Mouse (Mus musculus) forebrain, embryonic 11.5 days (tissue): ENCODE results near the gene Gm9837. TPM values are rescaled to one million over a fixed set of nuclear protein-coding genes. Genes with fewer than 3 reads are reported as not detected.
"Not testable (repeated sequence)": the region's sequence is repeated elsewhere in the genome, so short reads cannot be mapped to it uniquely, and the experiment has no call there.

Experiments used
- ATAC-seq: fragments of 200-750 bp; cut with Nextera tagmentation; replicated peaks from 2 replicates; pipeline ENCODE4 v1.8.0; 2017; ENCODE audit warnings: moderate TSS enrichment; ENCODE audit not compliant: low FRiP score
- DNase-seq: peaks from one replicate; pipeline ENCODE4 v3.0.0-alpha.2; 2017; ENCODE audit warnings: low spot score
- H3K27ac ChIP-seq: fragments of 300-500 bp; sonication (generic); 2 replicates; pipeline ENCODE4 v1.5.1; 2014; ENCODE audit warnings: low read depth, low read length
- H3K27me3 ChIP-seq: fragments of 300-500 bp; sonication (generic); 2 replicates; pipeline ENCODE4 v1.6.1; 2014; ENCODE audit warnings: mild to moderate bottlenecking, low read length, mixed read lengths; ENCODE audit not compliant: control insufficient read depth, insufficient read depth
- H3K36me3 ChIP-seq: fragments of 300-500 bp; sonication (generic); 2 replicates; pipeline ENCODE4 v1.6.1; 2014; ENCODE audit warnings: mild to moderate bottlenecking, low read length, moderate library complexity, mixed read lengths; ENCODE audit not compliant: control insufficient read depth, insufficient read depth
- H3K4me1 ChIP-seq: fragments of 300-500 bp; sonication (generic); replicated peaks from 2 replicates; pipeline ENCODE4 v1.6.1; 2014; ENCODE audit warnings: low read length, mixed read lengths; ENCODE audit not compliant: control insufficient read depth, insufficient read depth
- H3K4me2 ChIP-seq: fragments of 300-500 bp; sonication (generic); 2 replicates; pipeline ENCODE4 v1.6.1; 2014; ENCODE audit warnings: low read depth, mild to moderate bottlenecking, low read length, moderate library complexity, mixed read lengths; ENCODE audit not compliant: severe bottlenecking
- H3K4me3 ChIP-seq: fragments of 300-500 bp; sonication (generic); 2 replicates; pipeline ENCODE4 v1.5.1; 2014; ENCODE audit warnings: low read depth, low read length
- H3K9ac ChIP-seq: fragments of 300-500 bp; sonication (generic); 2 replicates; pipeline ENCODE4 v1.6.1; 2014; ENCODE audit warnings: low read length
- H3K9me3 ChIP-seq: fragments of 300-500 bp; sonication (generic); 2 replicates; pipeline ENCODE4 v1.6.1; 2016; ENCODE audit warnings: low read length, mixed read lengths; ENCODE audit not compliant: control insufficient read depth
- WGBS: fragments of 180-500 bp; shearing (Covaris S2); extraction: QIAGEN DNeasy Blood & Tissue Kit; methylation state at CpG from one replicate; pipeline ENCODE4 v1.1.7; 2014; 5-methylcytosine and 5-hydroxymethylcytosine counted together
- polyA plus RNA-seq: library from polyadenylated mRNA; unstranded; fragments of >200 nt; fragmentation: Nextera tagmentation; extraction: Ambion mirVana; gene quantifications from 2 replicates; pipeline ENCODE4 v1.2.1, GENCODE M21; 2014

The Gm9837 gene
- polyA plus RNA-seq, 1 experiment from 2014 or later, result not detected

DNA sequence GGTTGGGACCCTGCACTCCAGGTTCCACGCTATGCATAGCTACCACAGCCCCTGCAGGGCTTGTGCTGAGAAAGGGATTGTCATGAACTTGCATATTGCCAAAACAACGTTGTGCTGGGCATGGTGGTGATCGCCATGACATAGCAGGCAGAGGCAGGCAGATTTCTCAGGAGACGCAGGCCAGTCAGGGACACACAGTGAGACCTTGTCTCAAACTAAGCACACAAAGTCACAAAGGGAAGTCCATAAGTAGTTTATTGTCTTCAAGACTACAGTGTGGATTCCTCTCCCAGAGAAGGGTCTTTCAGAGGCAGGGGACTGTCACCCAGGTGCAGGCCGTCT lies 41.6 kb downstream of the Gm9837 start:
- H3K27ac ChIP-seq, result no peak overlapping the region
- no peaks in the 10 kb centered on the region for H3K9me3 ChIP-seq
- no peak overlapping the region for H3K9ac ChIP-seq
- H3K27me3 ChIP-seq, result no peaks in the 10 kb centered on the region
- no peak overlapping the region for H3K4me3 ChIP-seq
- H3K4me2 ChIP-seq, result no peak overlapping the region
- DNase-seq (no peak), ATAC-seq (no peak)
- H3K4me1 ChIP-seq, result peaks cover 3% of the 10 kb centered on the region; the same call in 1 of the 2 replicates
- H3K36me3 ChIP-seq, result no peaks in the 10 kb centered on the region; the same call in 1 of the 2 replicates
- 96% methylated on average over 5 of the region's 5 CpGs for WGBS

DNA sequence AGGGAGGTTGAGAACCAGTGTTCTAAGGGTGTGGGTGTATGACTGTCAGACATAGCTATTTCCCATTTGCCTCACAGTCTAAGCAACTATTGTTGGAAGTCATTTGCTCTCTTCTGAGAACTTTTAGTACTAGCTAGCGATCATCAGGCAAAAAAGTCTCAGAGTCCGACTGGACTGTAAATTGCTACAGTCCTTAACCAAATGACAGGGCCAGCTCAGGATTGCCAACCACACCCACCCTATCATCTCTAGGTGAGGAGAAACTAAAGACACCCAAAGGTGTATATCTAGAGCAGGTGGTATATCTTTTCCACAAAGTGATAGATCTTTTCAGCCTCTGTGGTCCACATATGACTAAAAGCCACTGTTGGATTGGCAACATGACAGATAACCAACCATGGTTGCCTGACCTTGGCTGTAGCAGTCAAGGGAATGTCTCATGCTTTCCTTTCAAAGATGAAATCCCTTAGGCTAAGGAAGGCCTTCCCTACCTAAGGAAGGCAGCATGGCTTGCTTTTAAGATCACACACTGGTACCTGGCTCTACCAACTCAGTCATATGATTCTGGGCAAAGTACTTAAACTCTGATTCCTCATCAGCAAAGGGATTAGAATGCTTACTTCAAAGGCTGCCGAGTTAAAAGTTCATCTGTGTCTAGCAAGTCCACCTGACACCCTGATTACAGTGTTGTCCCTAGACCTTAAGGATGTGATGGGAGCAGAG lies 42.1 kb downstream of the Gm9837 start:
- Histone ChIP-seq H3K27ac (no peak overlapping the region), H3K9me3 (no peaks in the 10 kb centered on the region), H3K27me3 (no peaks in the 10 kb centered on the region), H3K4me2 (no peak overlapping the region), H3K36me3 (no peaks in the 10 kb centered on the region; the same call in 1 of the 2 replicates), H3K9ac (no peak overlapping the region), H3K4me1 (peaks cover 3% of the 10 kb centered on the region; the same call in 1 of the 2 replicates), H3K4me3 (no peak overlapping the region)
- WGBS, result 92% methylated on average over 3 of the region's 3 CpGs
- ATAC-seq (no peak), DNase-seq (no peak)

GRCm38 (mm10) chr11:53426914-53427313 lies 43.4 kb downstream of the Gm9837 start:
- not testable (repeated sequence) for H3K4me1 ChIP-seq, H3K4me3 ChIP-seq, H3K9ac ChIP-seq, DNase-seq, H3K27ac ChIP-seq, H3K27me3 ChIP-seq, ATAC-seq, H3K9me3 ChIP-seq, H3K36me3 ChIP-seq, H3K4me2 ChIP-seq
- 89% methylated on average over 3 of the region's 3 CpGs for WGBS

DNA sequence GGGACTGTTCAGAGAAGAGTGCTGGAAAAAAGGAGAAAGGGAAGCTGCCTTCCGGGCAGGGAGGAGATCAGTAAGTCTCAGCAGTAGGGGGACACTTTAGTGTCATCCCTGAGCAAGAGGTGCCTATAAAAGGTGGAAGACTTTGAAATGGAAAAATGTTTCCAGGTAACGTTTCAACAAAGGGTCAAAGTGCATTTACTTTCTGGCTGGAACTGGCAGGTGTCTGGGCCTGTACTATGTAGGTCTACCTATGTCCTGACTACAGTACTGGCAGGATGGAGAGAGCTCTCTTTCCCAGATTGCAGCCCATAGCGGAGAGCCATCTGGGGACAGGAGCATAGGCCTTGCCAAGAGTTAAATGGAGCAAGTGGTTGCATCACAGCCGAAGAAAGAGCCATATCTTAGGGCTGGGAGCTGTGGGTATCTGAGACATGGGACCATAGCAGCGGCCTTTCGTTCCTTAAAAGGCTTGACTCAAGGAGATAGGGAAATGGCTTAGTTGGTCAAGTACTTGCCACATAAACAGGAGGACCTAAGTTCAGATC lies 44.5 kb downstream of the Gm9837 start:
- DNase-seq, result no peak
- 86% methylated on average over 6 of the region's 6 CpGs for WGBS
- no peaks in the 10 kb centered on the region; the same call in 1 of the 2 replicates for H3K36me3 ChIP-seq
- H3K9ac ChIP-seq, result no peak overlapping the region
- H3K4me2 ChIP-seq, result no peak overlapping the region
- H3K27ac ChIP-seq, result no peak overlapping the region
- no peaks in the 10 kb centered on the region for H3K27me3 ChIP-seq
- no peak overlapping the region for H3K4me3 ChIP-seq
- ATAC-seq, result no peak
- H3K4me1 ChIP-seq, result no peaks in the 10 kb centered on the region; the same call in 1 of the 2 replicates
- no peaks in the 10 kb centered on the region for H3K9me3 ChIP-seq

DNA sequence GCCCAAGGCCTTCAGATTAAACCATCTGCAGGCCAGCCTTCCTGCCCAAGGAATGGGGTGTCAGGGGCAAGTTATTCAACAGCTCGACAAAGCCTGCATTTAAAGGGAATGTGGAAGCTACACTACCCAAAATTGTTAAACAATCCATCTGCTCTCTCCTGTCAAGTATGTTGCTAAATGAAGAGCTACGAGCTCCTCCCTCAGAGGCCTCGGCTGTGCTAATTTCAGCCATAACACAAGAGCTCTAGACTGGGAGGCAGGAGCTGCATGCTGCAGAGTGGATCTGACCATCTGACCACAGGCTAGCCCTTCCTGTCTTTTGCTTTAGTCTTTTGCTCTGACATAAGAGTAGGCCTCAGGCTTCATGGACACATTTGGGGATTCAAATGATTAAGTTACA lies 45.0 kb downstream of the Gm9837 start:
- Histone ChIP-seq H3K4me1 (no peaks in the 10 kb centered on the region; the same call in 1 of the 2 replicates), H3K9ac (no peak overlapping the region), H3K4me3 (no peak overlapping the region), H3K27ac (no peak overlapping the region), H3K36me3 (no peaks in the 10 kb centered on the region; the same call in 1 of the 2 replicates), H3K9me3 (no peaks in the 10 kb centered on the region), H3K4me2 (no peak overlapping the region), H3K27me3 (no peaks in the 10 kb centered on the region)
- 82% methylated on average over 3 of the region's 3 CpGs for WGBS
- DNase-seq, result no peak
- ATAC-seq, result no peak

GRCm38 (mm10) chr11:53424826-53425225 lies 45.5 kb downstream of the Gm9837 start:
- Histone ChIP-seq H3K9me3 (no peaks in the 10 kb centered on the region), H3K4me2 (no peak overlapping the region), H3K4me1 (no peaks in the 10 kb centered on the region; the same call in 1 of the 2 replicates), H3K27ac (no peak overlapping the region), H3K36me3 (no peaks in the 10 kb centered on the region; the same call in 1 of the 2 replicates), H3K27me3 (no peaks in the 10 kb centered on the region), H3K4me3 (no peak overlapping the region), H3K9ac (no peak overlapping the region)
- no peak for DNase-seq
- 84% methylated on average over 2 of the region's 2 CpGs for WGBS
- no peak for ATAC-seq

GRCm38 (mm10) chr11:53423036-53423435 lies 47.2 kb downstream of the Gm9837 start, which contains the start of gene Leap2:
Gene Leap2, minus strand, starts transcription at chr11:53423170.
- Histone ChIP-seq H3K9ac (no peak within 1 kb of the TSS), H3K27me3 (no peaks in the 10 kb centered on the region), H3K4me1 (no peaks in the 10 kb centered on the region), H3K27ac (no peak within 1 kb of the TSS), H3K9me3 (no peaks in the 10 kb centered on the region), H3K4me3 (no peak within 1 kb of the TSS), H3K4me2 (no peak within 1 kb of the TSS), H3K36me3 (no peaks in the 10 kb centered on the region; the same call in 1 of the 2 replicates)
- WGBS, result 94% methylated on average over 4 of the region's 4 CpGs
- ATAC-seq (no peak), DNase-seq (no peak)
